Mouse (Mus musculus): ENCODE data around the gene Chd4.
A peak's percentile ranks its signal among the peaks of the same experiment; 100 is the strongest.
"Not testable (repeated sequence)": the region's sequence is repeated elsewhere in the genome, so short reads cannot be mapped to it uniquely, and the experiment has no call there.

Gene Chd4

DNA sequence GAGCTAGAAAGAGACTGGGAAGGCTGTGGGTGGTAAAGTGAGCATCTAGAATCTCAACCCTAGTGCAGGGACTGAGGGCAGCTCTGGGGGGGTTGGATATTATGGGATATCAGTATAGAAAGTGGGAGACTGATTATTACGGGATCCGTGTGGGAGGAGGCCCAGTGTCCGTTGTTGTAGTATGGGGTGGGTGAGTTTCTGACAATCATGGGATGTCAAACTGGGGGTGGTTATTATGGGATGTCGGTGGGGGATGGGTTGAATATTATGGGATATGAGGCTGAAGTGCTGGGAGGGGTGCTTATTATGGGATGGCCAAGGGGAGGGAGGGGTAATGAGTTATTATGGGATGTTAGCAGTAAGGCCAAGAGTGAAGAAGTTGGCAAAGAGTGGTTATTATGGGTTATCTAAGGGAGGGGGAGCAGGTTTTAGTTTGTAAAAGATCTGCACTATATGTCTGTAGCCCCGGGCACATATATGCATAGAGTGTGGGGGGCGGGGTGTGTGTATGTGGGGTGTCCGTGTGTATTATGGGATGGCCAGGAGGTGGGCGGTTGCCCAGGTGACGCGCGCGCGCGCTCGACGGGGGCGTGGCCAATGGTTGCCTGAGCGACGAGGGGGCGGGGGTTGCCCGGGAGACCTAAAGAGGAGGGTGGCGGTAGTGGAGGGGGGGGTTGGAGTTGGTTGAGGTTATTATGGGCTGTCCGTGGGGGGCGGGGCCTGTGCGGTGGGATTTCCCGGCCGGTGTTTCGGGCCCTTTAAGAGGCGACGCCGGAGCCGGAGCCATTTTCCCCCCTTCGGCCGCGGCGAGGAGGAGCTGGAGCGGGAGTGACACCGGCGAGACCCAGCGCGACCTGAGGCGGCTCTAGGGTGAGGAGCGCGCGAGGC is at the start of gene Chd4:
Chd4 (plus strand) TSS at position 591 of the 888 bp plus-strand sequence.
- DNase-seq, result peak; percentile 93 to 95

DNA sequence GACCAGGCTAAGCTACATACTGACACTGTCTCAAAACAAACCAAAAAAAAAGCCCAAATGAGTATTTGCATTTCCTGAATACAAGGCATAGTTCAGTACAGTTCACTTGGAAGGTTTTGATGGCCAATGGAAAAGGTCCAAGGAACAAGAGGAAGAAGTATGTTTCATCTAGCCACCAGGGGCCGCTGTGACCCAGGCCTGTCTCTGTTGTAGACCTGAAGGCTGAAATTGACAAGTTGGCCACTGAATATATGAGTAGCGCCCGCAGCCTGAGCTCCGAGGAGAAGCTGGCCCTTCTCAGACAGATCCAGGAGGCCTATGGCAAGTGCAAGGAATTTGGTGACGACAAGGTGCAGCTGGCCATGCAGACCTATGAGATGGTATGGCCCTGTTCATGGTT is 49.1 kb upstream of the Chd4 start:
- DNase-seq, result peak; percentile 75 to 79

DNA sequence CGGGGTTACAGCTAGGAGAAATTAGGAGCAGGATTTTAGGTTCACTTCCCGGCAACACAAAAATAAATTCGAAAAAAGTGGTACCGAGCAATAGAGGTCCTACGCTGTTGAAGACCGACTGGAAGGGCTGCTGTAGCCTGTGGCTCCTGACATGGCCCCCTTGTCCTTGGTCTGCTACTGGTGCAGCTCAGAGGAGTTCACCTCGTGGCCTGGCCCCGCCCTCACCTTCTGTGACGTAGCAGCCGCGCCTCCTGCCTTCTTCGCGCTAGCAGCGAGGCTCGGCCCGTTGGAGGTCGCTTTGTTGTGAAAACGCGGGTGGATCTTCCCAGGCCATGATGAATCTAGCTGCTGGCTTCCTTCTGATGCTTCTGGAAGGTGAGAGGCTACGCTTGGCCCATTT is 46.1 kb upstream of the Chd4 start, which contains the start of gene Acrbp:
Acrbp (plus strand) TSS at position 12 of the 400 bp plus-strand sequence.
- DNase-seq, result no peak

DNA sequence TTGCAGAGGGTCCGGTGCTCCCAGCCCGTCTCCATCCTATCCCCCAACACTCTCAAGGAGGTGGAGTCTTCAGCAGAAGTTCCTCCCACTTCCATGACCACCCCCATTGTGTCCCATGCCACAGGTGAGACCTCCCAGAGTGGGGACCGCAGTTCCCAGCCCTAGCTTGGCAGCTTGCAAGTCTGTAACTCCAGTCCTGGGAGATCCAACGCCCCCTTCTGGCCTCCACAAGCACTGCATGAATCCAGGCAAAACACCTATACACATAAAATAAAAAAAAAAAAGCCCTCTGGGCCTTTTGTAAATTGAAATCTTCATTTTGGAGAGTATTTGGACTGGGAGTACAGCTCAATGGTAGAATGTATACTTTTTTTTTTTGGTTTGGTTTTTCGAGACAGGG is 44.5 kb upstream of the Chd4 start:
- no peak for DNase-seq

DNA sequence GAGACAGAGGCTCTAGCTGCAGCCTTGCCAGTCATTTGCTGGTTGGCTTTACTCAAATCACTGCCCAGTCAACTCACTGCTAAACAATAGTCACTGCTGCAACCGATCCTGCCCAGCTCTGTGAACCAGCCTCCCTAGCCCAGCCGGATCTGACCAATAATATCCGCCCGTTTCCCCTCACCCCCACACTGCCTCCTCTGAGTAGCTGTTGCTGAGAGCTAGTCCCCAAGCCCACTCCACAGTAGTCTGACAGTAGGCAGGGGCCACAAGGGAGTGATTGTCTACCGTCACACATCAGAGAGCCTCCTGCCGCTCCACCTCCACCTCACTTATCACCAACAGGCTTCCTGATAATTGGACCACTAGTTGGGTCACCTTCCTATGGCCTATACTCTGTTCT is 34.3 kb upstream of the Chd4 start:
- DNase-seq, result no peak

DNA sequence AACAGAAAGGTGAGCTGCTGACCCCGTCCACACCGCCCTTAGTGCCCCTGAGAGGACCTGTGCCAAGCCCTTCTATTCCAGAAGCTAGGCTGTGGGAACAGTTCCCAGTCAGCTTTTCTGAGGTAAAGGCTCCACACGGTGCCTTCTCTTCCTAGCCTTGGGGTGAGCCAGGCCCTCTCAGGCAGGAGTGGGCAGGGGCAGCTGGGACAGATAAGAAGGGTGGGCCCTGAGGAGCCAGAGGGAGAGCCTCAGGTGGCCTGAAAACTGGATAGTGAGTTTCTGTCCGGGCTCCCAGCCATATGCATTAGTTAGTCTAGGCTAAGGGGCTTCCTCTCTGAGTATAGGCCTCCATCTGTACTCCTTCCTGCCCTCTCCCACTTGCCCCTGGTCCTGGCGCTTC is 33.3 kb upstream of the Chd4 start:
- DNase-seq, result no peak

DNA sequence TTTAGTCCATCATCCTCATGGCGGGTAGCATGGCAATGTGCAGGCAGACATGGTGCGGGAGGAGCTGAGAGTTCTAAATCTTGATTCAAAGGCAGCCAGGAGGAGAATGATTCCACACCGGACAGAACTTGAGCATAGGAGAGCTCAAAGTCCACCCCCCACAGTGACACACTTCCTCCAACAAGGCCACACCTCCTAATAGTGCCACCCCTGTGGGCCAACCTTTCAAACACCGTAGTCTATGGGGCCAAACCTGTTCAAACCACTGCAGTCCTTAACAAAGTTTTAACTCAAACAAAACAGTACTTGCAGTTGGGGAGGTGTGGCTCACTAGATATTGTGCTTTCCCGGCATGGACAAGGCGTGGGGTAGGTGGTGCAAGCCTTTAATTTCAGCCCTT is 31.9 kb upstream of the Chd4 start:
- no peak for DNase-seq

DNA sequence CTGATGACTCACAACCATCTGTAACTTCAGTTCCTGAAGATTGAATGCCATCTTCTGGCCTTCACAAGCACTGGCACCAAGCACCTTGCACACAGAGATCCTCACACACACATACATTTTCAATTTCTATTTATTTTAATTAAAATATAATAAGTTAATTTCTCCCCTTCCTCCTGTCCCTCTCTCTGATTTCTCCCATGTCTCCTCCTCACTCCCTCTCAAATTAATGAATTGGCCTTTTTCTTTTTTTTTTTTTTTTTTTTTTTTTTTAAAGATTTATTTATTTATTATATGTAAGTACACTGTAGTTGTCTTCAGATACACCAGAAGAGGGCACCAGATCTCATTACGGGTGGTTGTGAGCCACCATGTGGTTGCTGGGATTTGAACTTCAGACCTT is 30.6 kb upstream of the Chd4 start:
- not testable (repeated sequence) for DNase-seq

DNA sequence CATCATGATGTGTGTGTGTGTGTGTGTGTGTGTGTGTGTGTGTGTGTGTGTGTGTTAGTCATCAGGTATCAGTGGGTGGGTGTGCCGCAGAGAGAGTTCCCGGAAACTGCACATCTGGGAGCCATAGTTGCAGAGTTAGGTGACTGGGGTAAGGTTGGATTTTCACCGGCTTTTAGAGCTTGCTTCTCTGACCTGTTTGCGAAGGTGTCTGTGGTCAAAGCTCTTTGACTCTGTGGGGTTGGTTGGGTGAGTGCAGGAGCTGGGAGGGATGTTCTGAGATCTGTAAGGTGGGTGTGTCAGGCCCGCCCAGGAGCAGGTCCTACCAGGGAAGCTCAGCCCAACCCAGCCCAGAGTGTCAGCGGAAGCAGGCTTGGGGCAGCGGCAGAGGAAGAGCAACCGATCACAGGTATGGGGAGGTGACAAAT is 28.2 kb upstream of the Chd4 start, which contains the start of gene Lpar5:
Lpar5 (plus strand) TSS at position 350 of the 425 bp plus-strand sequence.
- DNase-seq, result no peak

DNA sequence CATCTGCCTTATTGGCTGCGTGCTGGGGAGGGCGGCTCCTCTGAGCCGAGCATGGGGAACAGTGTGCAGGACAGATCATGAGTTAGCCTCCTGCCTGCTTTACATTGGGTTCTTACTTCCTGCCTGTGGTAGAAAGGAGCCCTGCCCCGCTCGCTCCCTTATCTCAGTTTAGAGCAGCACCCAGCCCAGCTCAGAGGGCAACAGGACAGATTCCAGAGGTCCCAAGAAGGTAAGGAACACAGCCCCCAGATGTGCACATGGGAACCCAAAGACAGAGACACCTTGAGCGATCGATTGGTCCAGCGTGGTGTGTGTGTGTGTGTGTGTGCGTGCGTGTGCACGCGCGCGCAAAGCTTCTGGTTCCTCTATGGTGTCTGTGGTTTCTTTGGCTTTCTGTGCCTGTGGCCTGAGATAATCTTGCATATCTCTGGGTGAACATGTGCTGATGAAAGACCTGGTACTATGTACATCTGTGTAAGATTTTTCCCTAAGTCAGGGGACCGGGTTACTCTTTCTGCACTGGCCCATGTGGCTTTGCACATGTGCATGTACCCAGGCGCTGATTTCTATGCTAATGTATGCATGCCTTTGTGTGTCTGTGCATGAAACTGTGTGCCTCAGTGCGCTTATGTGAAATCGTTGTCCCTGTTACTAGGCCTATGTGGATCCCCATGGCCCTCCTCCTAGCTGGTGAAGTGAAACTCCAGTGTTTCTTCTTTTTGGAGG is 24.4 kb upstream of the Chd4 start:
- DNase-seq, result no peak

DNA sequence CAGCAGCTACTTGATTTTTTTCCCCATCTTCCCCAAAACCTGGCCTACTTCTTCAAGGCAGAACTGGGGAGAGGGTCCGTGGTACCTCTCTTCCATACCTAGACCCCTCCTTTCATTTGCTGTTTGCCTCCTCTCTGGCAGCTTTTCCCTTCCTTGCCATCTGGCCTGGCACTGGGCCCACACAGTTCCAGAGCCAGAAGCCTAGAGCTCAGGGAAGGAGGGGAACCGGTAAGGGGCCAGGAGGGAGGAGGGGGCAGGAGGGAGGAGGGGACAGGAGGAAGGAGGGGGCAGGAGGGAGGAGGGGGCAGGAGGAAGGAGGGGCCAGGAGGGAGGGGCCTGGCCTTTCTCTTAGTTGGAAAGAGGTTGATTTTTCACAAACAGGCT is 23.9 kb upstream of the Chd4 start:
- DNase-seq, result no peak

DNA sequence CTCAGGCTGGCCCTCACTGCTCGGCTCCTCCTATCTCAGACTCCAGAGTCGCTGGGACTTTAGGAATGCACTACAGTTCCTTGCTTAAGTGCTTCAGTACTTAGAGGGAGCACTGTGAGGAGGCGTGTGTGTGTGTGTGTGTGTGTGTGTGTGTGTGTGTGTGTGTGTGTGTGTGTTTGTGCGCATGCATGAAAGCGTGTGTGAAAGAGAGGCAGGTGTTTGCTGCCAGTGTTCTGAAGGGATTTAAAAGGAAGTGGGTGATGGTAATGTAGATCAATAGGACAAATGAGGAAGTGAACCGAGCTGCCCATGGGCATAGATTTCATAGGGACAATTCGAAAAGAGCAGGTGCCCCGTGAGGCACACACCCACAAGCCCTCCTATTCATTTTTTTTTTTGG is 22.0 kb upstream of the Chd4 start:
- DNase-seq, result no peak

DNA sequence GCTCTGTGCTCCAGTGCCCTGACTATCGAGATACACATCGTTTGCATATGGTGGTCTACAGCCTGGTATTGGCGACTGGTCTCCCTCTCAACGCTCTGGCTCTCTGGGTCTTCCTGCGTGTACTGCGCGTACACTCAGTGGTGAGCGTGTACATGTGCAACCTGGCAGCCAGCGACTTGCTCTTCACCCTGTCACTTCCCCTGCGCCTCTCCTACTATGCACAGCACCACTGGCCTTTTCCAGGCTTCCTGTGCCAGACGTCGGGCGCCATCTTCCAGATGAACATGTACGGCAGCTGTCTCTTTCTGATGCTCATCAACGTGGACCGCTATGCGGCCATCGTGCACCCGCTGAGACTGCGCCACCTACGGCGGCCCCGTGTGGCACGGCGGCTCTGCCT is 14.4 kb upstream of the Chd4 start:
- DNase-seq, result no peak

DNA sequence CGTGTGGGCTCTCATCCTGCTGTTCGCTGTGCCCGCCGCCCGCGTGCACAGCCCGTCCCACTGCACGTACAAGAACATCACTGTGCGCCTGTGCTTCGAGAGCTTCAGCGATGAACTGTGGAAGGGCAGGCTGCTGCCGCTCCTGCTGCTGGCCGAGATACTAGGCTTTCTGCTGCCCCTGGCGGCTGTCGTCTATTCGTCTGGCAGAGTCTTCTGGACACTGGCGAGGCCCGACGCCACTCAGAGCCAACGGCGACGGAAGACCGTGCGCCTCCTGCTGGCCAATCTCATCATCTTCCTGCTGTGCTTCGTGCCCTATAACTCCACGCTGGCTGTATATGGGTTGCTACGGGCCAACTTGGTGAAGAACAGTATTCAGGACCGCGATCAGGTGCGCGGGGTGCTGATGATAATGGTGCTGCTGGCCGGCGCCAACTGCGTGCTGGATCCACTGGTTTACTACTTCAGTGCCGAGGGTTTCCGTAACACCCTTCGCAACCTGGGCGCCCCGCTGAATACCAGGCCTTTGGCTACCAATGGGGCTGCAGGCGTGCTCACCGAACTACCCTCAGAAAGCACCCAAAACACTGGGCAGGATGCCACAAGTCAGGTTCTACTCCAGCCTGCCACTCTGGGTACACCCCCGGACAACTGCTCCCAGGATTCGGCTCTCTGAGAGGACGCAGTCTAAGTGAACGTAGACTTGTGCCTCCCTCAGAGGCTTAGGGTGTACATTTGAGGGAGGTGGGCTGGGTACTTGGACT is 13.8 kb upstream of the Chd4 start:
- DNase-seq, result peak; percentile 92 to 93

DNA sequence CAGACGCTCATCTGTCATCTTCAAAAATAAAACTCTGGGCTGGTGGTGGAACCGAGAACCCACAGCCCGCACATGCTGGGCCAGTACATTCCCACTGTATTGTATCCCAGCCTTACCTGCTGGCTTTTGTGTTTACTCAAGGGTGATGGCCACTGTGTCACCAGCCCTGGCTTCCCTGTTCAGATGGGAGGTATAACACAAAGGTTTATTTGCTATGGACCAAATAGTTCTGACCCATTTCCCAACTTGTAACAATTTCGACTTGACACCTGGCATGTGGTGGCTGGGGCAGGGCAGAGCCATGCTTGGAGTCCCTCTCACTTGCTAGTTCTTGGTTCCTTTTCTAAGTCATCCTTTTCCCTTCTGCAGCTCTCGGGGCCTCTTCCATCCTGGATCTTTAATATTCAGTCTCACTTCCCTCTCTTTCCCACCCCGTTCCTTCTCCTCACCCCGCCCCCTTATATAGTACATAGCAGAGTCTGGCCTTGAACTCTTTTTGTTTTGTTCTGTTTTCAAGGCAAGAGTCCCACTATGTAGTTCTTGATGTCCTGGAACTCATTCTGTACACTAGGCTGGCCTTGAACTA is 12.9 kb upstream of the Chd4 start:
- DNase-seq, result no peak

DNA sequence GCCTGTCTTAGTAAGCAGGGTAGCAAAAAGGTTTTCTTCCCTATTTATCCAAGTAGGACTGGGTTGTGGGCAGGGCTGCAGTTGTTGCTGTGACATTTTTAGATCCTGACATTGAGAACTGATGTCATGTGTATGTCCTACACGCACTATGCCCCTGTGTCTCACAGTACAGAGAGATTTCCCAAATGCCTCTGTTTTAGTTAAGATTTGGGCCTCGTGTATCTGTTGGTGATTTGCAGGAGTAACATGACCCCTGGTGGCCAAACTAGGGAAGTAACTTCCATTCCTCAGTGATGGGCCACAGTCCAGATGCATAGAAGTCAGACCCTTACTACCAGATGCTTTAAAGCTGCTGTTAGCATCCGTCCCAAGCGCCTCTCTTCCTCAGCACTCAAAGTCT is 11.4 kb upstream of the Chd4 start:
- DNase-seq, result peak in 1 of 2 experiments; percentile 70

DNA sequence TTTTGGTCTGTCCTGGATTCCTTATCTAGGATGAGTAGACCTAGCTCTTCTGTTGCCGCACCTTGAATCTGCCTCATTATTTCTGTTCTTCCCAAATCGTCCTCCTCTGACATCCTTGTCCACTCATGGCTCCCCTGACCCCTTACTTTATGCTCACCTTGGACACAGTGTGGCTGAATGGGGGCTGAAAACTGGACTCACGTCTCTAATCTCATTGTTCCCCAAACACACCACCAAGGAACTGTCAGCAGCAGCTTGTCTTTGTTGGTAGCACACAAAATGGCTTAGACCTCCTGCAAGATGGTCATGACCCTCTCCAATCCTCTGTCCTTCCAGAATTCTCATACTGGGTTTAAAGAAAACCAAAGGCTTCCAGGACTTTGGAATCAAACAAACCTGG is 7.8 kb upstream of the Chd4 start:
- DNase-seq, result no peak

DNA sequence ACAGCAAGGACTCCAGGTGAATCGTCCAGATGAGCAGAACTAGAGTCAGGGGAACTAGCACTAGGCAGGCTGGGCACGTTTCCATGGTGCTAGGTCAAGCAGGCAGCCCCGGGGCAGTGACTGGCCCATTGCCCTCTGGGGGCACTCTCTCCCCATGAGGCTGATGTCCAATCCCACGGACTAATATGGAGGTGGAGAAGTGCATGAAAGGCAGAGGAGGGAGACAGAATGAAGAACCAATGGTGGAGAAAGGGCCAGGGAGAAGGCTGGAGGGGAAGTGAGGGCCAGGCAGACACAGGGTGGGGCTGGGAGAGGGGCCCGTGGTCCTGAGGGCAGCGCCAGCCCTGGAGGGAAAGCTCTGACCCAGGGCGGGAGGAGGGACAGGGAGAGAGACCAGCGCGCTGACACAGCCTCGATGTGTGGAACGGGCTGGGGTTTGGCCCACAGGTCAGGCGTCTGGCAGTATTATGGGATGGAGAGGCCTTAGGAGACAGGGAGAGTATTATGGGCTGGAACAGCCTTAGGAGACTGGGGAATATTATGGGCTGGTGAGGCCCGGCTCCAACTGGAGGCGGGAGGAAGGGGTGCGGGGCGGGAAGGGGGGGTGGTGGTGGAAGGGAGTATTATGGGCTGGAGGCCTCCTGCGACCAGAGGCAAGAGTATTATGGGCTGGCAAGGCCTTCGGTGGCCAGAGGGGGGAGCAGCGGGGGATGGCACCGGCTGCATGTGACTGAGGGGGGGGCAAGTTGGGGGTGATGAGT is 7.0 kb upstream of the Chd4 start:
- DNase-seq, result peak; percentile 90 to 93

DNA sequence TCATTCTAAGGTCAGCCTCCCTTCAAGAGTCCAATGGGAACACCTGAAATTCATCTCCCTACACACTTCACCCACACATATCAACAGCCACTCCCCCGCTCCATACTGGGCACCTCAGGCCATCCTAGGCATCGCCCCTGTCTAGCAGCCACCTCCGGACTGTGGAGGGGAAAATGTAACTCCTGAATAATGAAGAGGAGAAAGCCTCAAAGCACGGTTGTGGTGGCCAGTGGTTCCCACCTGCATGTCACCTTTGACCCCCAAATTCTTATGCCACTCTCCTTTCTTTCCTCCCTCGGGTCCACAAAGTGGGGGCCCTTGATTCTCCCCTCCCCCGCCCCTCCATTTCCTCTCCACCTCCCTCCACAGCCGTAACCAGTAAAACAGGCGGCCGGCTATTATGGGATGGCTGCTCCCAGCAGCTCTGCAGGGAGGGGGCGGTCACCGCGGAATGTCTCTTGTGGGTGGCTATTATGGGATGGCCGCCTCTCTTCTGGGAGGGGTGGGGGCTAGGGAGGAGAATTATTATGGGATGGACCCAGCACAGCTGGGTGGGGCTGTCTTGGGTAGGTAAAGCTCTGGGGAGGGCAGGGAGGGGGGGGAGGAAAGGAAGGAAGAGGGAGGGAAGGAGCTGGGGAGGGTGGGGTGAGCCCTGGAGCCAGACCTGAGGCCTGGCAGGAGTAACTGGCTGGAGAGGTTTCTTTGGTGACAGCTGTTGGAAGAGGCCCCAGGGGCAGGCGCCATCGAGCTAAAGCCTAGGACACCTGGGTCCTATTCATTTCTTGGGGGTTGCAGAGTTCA is 6.1 kb upstream of the Chd4 start:
- peak; percentile 79 to 88 for DNase-seq

DNA sequence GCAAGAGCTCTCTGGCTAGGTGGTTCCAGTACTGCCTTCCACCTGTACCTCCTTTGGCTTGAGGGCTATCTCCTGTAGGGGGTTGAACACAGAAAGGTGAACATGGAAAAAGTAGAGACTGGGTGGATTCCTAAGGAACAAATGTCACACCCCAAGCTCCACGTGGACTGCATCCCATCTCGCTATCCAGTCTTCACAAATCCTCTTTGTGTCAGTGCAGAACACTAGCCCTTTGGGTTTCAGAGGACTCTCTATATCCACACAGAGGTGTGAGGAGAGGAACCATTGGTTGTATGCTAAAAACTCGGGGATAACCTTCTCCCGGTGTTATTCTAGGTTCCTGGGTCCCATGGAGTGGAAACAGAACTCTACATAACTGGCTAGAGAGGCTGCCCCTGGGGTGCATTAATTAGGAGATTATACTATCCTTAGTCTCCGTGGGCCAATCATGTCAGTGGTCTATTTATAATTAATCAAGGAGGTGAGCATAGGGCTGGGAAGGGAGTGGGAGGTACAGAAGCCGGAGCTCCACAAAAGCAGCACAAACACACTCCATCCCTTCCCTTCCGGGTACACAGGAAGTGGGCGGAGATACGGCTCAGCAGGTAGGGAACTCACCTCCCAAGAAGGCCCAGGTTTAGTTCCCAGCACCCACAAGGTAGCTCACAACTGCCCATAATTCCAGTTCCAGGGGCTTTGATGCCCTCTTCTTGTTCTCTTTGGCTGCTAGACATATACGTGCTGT is 5.3 kb upstream of the Chd4 start:
- no peak for DNase-seq

DNA sequence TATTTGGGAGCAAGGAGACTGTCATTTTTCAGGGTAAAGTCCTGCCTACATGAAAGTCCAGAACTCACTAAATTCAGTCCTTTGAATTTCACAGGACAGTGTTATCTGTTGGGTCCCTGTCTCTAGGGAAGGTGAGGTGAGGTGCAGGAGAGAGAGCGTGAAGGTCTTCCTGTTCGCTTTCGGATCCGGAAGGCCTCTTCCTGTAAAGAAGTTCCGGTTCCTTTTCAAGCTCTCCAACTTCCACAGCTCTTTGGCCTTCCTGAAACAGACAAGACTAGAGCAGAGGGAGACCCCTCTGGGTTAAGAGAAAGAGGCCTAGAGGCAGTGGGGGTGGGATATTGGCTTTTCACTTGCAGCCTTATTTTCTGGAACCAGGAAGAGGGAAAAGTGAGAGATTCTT is 3.4 kb upstream of the Chd4 start:
- no peak for DNase-seq
